ENCODE assay signal across 6 mouse cellular contexts in genomic region chr14:118895655-118896054, GRCm38 (mm10).
"Had no signal": no experiment of that assay in that cellular context is flagged by ENCODE, and none has a peak within 500 bp of the region (broad histone marks: within the 10 kb centered on the region; RNA-seq: fewer than 3 reads in every experiment).

No protein-coding gene starts in this region.

- DNase-seq: liver; liver, embryonic 13.5 days; liver, postnatal 0 days; lung, postnatal 14 days; retina, postnatal 1 day; thymus, postnatal 4 days had no signal
